Mouse (Mus musculus) brain, adult 2 months (tissue): ENCODE measurements around the gene Olfr5.
A peak's percentile ranks its signal among the peaks of the same experiment; 100 is the strongest.
"Not testable (repeated sequence)": the region's sequence is repeated elsewhere in the genome, so short reads cannot be mapped to it uniquely, and the experiment has no call there.

Experiments
- DNase-seq: peaks from one replicate; pipeline ENCODE4 v3.0.0; 2011; ENCODE audit warnings: low read depth, low spot score

Olfr5 gene

GRCm38 (mm10) chr7:6486841-6487240, at the start of gene Olfr5:
Olfr5 (minus strand) TSS chr7:6486941.
- DNase-seq, result no peak

DNA sequence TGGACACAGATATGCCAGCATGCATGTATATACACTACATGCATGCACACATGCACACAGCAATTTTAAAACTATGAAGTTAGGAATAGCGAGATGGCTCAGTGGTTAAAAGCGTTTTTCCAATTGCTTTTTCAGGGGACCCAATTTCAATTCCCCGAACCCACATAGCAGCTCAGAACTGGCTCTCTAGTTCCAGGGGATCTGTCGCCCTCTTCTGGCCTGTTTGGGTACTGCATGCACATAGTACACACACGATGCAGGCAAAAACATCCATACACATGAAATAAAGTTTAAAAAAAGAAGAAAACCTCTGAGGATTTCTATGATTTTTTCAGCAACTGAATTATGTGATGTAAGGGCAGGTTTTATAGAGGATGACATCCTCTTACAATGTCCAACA, 39.4 kb upstream of the Olfr5 start:
- DNase-seq, result peak; percentile 1

GRCm38 (mm10) chr7:6525001-6525400, 38.3 kb upstream of the Olfr5 start:
- DNase-seq, result no peak

GRCm38 (mm10) chr7:6522850-6523249, 36.1 kb upstream of the Olfr5 start, which contains the start of gene Olfr1349:
Olfr1349 (minus strand) TSS chr7:6522950.
- no peak for DNase-seq

DNA sequence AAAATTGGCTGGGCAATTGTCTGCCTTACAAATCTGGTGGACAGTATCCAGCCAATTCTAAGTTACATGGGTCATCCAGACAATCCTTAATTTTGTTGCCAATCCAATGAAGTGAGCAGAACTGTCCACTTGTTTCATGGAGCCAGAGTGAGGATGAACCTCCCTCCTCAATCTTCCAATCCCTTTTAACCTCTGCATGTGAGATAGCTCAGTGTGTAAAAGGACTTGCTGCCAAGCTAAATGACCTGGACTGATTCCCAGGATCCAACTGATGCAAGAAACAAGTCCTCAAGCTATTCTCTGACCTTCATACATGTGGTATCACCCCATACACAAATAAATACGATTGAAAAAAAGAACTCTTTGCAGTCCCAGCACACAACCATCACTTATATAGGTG, 34.9 kb upstream of the Olfr5 start:
- DNase-seq, result no peak

- no peak for DNase-seq
Observed at GRCm38 (mm10) chr7:6508648-6509047, 21.9 kb upstream of the Olfr5 start, which contains the start of gene Olfr1348. Olfr1348 (minus strand) TSS chr7:6508748.

- DNase-seq, result no peak
Observed at GRCm38 (mm10) chr7:6499655-6500054, 12.9 kb upstream of the Olfr5 start, which contains the start of gene Olfr1347. Olfr1347 (minus strand) TSS chr7:6499755.

DNA sequence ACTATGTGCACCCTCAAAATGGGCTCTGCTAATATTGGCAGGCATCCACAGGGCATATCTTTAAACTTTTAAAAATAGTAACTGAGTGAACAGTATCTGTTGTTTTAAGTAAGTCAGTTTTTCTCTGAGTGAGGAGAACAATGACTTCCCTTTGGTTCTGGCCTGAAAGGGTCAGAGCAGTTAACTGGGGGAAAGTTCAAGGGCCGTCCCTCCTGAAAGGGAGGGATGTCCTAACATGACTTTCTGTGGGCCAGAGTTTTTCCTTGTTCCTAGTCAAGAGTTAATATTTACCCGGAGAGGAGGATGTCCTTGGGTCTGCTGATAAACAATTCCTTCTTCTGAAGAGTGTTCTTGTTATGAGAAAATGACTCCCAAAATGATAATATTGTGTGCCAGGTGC, 9.1 kb downstream of the Olfr5 start:
- DNase-seq, result not testable (repeated sequence)

- DNase-seq, result no peak
Observed at GRCm38 (mm10) chr7:6466951-6467350, 19.8 kb downstream of the Olfr5 start, which contains the start of gene Olfr1346. Olfr1346 (plus strand) TSS chr7:6467101.

DNA sequence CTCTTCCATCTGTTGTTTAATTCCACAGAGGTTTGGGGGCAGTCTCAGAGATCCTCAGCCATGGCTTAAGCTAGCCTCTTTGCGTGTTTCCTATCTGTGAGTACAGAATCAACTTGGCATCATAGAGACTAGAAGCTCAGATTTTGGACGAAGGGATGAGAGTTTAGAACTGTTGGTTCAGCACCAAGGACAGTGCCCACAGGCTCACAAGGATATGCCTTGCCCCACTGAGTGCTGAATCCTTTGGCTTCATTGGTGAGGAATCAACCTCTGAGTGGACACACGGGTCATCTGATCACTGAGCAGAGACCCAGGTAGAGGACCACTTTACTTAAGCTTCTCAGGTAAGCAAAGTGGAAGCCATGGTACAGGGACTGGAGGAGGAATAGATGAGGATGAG, 30.3 kb downstream of the Olfr5 start:
- no peak for DNase-seq

- DNase-seq, result no peak
Observed at GRCm38 (mm10) chr7:6455868-6456267, 30.9 kb downstream of the Olfr5 start, which contains the start of gene Olfr1336. Olfr1336 (plus strand) TSS chr7:6456168.

- DNase-seq, result no peak
Observed at GRCm38 (mm10) chr7:6447771-6448170, 39.0 kb downstream of the Olfr5 start.

DNA sequence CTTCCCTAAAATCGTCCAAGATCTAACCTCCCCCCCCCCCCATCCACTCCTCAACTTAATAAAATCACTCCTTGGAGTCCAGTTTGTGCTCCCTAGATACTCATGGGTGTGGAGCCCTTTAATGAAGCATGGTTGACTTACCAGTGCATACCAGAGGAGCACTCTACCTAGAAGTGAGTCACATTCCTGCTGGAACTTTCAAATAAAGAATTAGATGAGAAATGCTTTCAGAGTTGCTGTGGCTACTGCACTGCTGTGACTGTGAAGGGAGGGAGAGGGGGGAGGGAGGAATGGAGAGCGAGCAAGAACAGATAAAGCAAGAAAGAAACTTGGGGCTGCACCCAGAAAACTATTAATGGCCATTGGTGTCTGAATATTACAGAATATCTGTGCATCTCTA, 45.6 kb downstream of the Olfr5 start:
- no peak for DNase-seq

DNA sequence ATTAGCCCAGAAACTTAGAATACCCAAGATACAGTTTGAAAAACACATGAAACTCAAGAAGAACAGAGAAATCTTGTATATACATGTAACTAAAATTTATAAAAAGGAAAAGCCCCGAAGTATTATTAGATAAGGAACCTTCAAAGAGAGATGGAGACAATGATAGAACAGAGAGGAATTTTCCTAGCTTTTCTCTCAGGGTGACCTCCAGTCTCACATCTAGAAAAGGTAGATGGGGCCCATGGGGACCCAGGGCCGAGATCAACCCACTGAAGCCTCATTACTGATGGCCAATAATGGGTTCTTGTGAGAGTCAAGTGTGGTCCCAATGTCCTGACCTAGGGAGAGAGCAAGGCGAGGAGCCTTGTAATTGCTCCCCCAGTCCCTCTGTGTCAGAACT, 48.4 kb downstream of the Olfr5 start, which contains the start of gene Olfr1344:
Olfr1344 (plus strand) TSS at position 301 of the 400 bp plus-strand sequence.
- DNase-seq, result no peak

GRCm38 (mm10) chr7:6430342-6430741, 56.4 kb downstream of the Olfr5 start:
- peak; percentile 54 for DNase-seq

GRCm38 (mm10) chr7:6429381-6429780, 57.4 kb downstream of the Olfr5 start:
- DNase-seq, result no peak
